Mouse (Mus musculus): Measurements from ENCODE around the gene Cbfa2t2.
"Not testable (repeated sequence)": the region's sequence is repeated elsewhere in the genome, so short reads cannot be mapped to it uniquely, and the experiment has no call there.

Gene Cbfa2t2

GRCm38 (mm10) chr2:154463621-154464198, 27.4 kb downstream of the Cbfa2t2 start:
- no peak for DNase-seq (ENCODE audit: inconsistent age in 2 of 2, low spot score in 1 of 2)

DNA sequence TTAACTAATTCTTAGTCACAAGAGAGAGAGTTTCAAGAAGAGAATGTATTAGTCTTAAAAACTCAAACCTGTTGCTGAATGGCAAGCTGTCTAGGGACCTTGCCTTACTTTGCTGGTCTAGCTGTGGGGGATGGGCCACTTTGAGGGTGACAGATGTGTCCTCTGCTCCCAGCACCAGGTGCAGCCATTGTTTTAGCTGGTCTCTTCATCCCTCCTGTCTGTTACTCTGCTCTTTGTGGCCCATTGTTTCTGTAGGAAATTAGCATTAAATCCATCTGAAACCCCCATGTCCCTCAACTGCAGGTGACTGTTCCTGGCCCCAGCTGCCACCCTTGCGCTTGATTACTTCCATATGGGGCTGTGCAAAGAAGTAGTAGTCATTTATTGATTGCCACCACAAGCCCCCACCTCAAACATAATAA, 29.6 kb downstream of the Cbfa2t2 start:
- no peak for DNase-seq (ENCODE audit: inconsistent age in 2 of 2, low spot score in 1 of 2)

DNA sequence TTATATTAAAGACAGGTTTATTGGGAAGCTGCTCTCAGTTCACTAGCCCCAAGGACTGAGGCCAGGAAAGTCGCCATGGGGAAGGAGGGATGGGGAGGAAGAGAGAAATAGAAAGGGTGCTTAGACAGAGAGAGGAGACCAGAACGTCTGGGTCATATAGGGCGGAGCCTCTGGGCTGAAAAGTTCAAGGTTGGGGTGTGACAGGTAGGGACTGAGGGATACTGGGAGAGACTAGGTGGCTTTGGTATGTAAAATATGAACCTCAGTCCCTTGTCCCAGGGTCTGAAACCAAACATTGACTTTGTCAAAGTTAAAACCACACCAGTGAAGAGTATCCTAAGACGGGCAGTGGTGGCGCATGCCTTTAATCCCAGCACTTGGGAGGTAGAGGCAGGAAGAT, 30.9 kb downstream of the Cbfa2t2 start:
- no peak for DNase-seq (ENCODE audit: inconsistent age in 2 of 2, low spot score in 1 of 2)

- no peak for DNase-seq (ENCODE audit: inconsistent age in 2 of 2, low spot score in 1 of 2)
Measured at GRCm38 (mm10) chr2:154474251-154475061, 38.2 kb downstream of the Cbfa2t2 start.

DNA sequence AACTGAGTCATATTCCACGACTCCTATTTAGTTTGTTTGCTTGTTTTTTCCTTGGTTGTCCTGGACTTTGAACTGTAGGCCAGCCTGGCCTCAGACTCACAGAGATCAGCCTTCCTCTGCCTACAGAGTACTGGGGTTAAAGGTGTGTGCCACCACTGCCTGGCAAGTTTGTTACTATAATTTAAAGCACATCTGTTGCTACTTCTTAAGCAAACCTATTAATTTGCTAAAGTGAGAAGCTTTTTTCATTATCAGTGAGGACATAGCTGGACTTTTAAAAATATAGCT, 38.7 kb downstream of the Cbfa2t2 start:
- no peak for DNase-seq (ENCODE audit: inconsistent age in 2 of 2, low spot score in 1 of 2)

GRCm38 (mm10) chr2:154475861-154476260, 39.6 kb downstream of the Cbfa2t2 start:
- no peak for DNase-seq (ENCODE audit: inconsistent age in 2 of 2, low spot score in 1 of 2)

DNA sequence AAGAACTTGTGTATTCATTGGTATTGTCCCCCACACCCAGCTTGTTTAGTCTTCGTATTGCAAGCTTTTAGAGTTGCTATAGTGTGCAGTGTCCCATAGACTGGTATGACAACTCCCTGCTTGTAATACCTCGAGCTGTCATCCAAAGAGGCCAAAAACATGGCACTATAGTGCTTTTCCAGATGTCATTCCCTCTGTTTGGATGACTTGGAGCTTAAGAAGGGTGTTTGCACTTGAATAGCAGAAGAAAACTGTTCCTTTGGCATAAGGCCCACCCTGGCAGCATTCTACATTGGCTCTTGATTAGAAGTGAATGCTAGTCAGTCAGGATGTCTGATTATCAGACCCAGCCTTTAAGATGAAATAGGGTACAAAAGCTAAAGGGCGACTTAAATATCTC, 40.7 kb downstream of the Cbfa2t2 start:
- no peak for DNase-seq (ENCODE audit: inconsistent age in 2 of 2, low spot score in 1 of 2)

DNA sequence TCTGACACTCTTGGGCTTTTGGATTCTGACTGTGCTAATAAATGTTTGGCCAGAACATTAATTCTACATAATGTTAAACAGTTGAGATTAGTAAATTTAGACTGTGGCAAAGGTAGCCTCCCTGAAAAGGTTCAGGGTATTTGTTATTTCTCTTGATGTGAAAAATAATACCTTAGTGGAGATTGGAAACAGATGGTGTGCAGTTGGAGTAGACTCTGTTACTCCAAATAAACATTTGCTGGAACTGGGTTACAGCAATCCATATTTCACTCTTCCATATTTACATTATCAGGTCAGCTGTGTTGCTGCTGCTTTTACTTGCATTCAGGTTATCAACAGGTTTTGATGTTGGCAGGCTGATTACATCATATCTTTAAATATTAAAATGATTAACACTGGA, 55.5 kb downstream of the Cbfa2t2 start:
- DNase-seq (ENCODE audit: inconsistent age in 2 of 2, low spot score in 1 of 2) = no peak

DNA sequence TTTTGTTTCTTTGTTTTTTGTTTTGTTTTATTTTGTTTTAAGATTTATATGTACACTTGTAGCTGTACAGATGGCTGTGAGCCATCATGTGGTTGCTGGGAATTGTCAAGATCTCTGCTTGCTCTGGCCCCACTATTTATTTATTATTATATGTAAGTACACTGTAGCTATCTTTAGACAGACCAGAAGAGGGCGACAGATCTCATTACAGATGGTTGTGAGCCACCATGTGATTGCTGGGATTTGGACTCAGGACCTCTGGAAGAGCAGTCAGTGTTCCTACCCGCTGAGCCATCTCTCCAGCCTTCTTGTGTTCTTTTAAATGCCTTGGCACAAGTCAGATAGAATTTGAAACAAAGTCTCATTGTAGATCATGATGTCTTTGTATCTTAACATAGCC, 57.3 kb downstream of the Cbfa2t2 start:
- DNase-seq (ENCODE audit: inconsistent age in 2 of 2, low spot score in 1 of 2) = not testable (repeated sequence)

GRCm38 (mm10) chr2:154495021-154495420, 58.7 kb downstream of the Cbfa2t2 start:
- no peak for DNase-seq (ENCODE audit: inconsistent age in 2 of 2, low spot score in 1 of 2)

- no peak for DNase-seq (ENCODE audit: inconsistent age in 2 of 2, low spot score in 1 of 2)
Measured at GRCm38 (mm10) chr2:154498571-154498970, 62.3 kb downstream of the Cbfa2t2 start.

- DNase-seq (ENCODE audit: inconsistent age in 2 of 2, low spot score in 1 of 2) = no peak
Measured at GRCm38 (mm10) chr2:154499717-154500247, 63.5 kb downstream of the Cbfa2t2 start.

DNA sequence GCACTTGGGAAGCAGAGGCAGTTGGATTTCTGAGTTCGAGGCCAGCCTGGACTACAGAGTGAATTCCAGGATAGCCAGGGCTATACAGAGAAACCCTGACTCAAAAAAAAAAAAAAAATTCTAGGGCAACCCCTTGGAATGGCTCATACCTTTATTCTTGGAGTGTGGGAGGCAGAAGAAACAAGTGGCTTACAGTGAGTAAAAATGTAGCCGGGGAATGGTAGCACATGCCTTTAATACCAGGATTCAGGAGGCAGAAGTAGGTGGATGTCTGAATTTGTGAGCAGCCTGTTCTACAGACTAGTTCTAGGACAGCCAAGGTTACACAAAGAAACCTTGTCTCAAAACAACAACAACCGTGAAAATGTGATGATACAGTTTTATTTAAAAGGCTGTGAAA, 64.5 kb downstream of the Cbfa2t2 start:
- no peak for DNase-seq (ENCODE audit: inconsistent age in 2 of 2, low spot score in 1 of 2)

DNA sequence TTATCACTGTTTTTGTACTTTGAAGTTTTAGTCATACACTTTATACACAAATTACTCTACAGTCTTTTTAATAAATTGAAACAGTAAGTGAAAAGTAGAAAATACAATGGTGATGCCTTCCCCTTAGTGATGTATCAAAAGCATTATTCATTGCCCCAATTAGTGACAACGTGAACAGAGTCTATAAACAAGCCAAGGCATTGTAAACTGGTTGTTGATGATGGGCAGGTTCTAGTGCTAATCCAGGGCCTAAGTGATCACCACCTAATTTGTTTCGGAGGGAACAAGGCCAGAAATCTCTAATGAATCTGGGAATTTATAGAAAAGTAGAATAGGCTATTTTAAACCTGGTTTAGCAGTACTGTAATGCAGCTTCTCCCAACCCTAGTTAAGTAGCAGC, 70.8 kb downstream of the Cbfa2t2 start:
- DNase-seq (ENCODE audit: inconsistent age in 2 of 2, low spot score in 1 of 2) = no peak

DNA sequence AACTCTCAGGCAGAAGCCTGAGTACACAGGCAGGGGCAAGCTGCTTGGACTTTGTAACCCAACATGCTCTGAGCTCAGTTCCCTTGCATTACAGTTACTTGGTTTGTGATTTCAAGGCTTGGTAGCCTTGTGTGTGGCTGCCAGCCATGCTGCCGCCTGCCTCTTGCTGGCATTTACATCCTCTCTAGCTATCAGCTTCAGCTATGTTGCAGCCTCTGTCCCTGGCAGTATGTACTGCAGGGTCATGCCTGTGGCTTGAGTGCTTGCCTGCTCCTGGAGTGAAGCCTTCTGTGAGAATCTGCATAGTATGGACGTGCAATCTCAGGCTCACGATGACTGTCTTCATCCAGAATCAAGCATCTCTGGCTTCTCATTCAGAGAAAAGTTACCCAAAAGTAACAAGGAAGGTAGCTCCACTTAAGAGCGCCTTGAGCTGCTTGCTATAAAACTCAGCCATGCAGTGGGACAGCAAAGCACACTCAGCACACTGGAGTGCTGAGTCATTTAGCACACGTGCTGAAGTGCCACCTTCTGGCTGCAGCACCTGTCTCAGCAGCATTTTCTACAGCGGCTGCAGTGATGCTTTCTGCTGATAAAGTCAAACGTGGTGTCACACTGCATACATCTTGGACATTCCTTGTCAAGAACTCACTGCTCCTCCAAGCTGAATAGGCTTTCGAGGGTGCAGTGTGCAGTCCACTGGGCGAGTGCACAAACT, 71.4 kb downstream of the Cbfa2t2 start:
- peak; percentile 55 to 80 for DNase-seq (ENCODE audit: inconsistent age in 2 of 2, low spot score in 1 of 2)

DNA sequence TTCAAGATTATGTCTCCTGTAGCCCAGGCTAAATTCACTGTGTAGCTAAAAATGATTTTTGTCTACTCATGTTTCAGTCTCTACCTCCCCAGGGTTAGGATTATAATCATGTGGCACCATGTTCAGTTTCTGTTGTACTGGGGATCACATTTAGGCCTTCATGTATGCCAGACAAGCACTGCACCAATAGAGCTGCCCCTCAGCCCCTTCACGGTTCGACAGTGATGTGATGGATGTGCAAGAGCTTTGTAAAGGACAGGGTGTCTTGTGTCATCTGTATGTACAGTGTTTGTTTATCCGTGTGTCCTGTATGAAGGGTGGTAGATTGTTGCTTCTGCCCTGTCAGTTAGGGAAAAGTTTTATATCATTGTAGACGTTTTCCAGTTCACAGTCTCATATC, 72.2 kb downstream of the Cbfa2t2 start:
- peak in 1 of 2 experiments; percentile 54 for DNase-seq (ENCODE audit: inconsistent age in 2 of 2, low spot score in 1 of 2)

- DNase-seq (ENCODE audit: inconsistent age in 2 of 2, low spot score in 1 of 2) = peak; percentile 69 to 89
Measured at GRCm38 (mm10) chr2:154510141-154510540, 73.9 kb downstream of the Cbfa2t2 start.

DNA sequence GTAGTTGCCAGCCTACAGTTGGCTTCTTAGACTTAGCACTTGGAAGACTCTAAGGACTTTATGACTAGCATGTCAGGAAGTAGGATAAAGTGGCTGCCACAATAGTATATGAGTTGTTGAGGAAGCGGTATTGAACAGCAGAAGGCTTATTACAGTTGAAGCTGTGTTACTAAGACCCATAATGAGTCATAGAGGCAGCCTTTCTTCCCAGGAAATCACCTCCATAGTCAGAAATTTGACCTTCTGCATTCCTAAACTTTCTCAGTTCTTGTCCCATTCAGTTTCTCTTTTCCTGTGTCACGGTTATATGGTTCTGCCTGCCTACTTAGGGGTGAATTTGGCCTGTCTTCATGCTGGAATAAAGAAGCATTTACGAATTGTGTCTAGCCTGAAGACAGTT, 80.7 kb downstream of the Cbfa2t2 start:
- DNase-seq (ENCODE audit: inconsistent age in 2 of 2, low spot score in 1 of 2) = peak in 1 of 2 experiments; percentile 66

DNA sequence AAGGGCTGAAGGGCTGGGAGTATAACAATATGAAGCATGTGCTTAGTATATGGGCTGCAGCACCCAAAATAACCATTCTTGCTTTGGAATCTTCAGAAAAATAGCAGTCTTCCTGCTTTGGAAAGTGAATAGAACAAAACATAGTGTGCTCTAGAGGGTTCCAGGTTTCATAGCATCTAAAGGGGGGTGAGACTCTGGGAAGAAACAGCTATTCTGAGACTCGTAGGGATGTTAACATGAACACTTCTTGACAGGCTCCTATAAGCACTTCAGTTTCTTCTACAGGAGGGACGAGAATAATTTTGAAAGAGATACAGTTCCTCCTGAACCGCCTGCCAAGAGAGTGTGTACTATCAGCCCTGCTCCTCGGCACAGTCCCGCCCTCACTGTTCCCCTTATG, 81.1 kb downstream of the Cbfa2t2 start:
- DNase-seq (ENCODE audit: inconsistent age in 2 of 2, low spot score in 1 of 2) = no peak

- peak in 1 of 2 experiments; percentile 25 for DNase-seq (ENCODE audit: inconsistent age in 2 of 2, low spot score in 1 of 2)
Measured at GRCm38 (mm10) chr2:154521449-154521848, 85.2 kb downstream of the Cbfa2t2 start.

- DNase-seq (ENCODE audit: inconsistent age in 2 of 2, low spot score in 1 of 2) = peak in 1 of 2 experiments; percentile 28
Measured at GRCm38 (mm10) chr2:154522334-154522733, 86.1 kb downstream of the Cbfa2t2 start.

GRCm38 (mm10) chr2:154525285-154525684, 89.0 kb downstream of the Cbfa2t2 start:
- no peak for DNase-seq (ENCODE audit: inconsistent age in 2 of 2, low spot score in 1 of 2)
